Mouse (Mus musculus): ENCODE measurements at regions not wholly inside any gene's neighbourhood (a gene's known extent, or its start where the extent isn't known, plus 50 kb on each side); places are given as distances from the start of the nearest gene placed in this dataset.

- no peak for TF ChIP-seq CTCF (IDR thresholded peaks at IDR 0.05; ENCODE audit: extremely low read depth, insufficient read length, insufficient replicate concordance, low read depth, low read length)
- TF ChIP-seq POLR2A (IDR thresholded peaks at IDR 0.05; ENCODE audit: low read depth, low read length): no peak
These were observed 67.2 kb upstream of the Cd28 start for GRCm38 (mm10) chr1:60649303-60649850.
